Mouse (Mus musculus): ENCODE results near the gene Nvl.

Nvl gene

GRCm38 (mm10) chr1:181068344-181068743 is 75.7 kb downstream of the Nvl start:
- ATAC-seq (ENCODE audit: low TSS enrichment), result no peak

GRCm38 (mm10) chr1:181064648-181065047 is 79.4 kb downstream of the Nvl start:
- no peak for ATAC-seq (ENCODE audit: low TSS enrichment)

- ATAC-seq (ENCODE audit: low TSS enrichment), result no peak
Measured at GRCm38 (mm10) chr1:181063991-181064390, 80.0 kb downstream of the Nvl start.

GRCm38 (mm10) chr1:181061784-181062485 is 82.1 kb downstream of the Nvl start:
- no peak for ATAC-seq (ENCODE audit: low TSS enrichment)

- no peak for ATAC-seq (ENCODE audit: low TSS enrichment)
Measured at GRCm38 (mm10) chr1:181052898-181053297, 91.1 kb downstream of the Nvl start.

GRCm38 (mm10) chr1:181050937-181051336 is 93.1 kb downstream of the Nvl start, which contains the start of gene 9130409I23Rik:
9130409I23Rik (plus strand) TSS chr1:181051237.
- ATAC-seq (ENCODE audit: low TSS enrichment), result no peak

- no peak for ATAC-seq (ENCODE audit: low TSS enrichment)
Measured at GRCm38 (mm10) chr1:181049328-181049842, 94.6 kb downstream of the Nvl start.

GRCm38 (mm10) chr1:181047520-181047919 is 96.5 kb downstream of the Nvl start:
- ATAC-seq (ENCODE audit: low TSS enrichment), result no peak

GRCm38 (mm10) chr1:181039652-181040051 is 104.4 kb downstream of the Nvl start:
- ATAC-seq (ENCODE audit: low TSS enrichment), result no peak

GRCm38 (mm10) chr1:181037623-181038022 is 106.4 kb downstream of the Nvl start:
- no peak for ATAC-seq (ENCODE audit: low TSS enrichment)
